Mouse (Mus musculus): ENCODE data around the gene Ogdh.

- no peak for TF ChIP-seq GATA1 (IDR thresholded peaks at IDR 0.05; ENCODE audit: borderline replicate concordance, low read length)
- no peak for TF ChIP-seq FLI1 (IDR thresholded peaks at IDR 0.05; ENCODE audit: low read length)
Observed at GRCm38 (mm10) chr11:6390376-6391053, 99.1 kb downstream of the Ogdh start.
